Mouse (Mus musculus): ENCODE results near the gene Ctsc. TPM values are rescaled to one million over a fixed set of nuclear protein-coding genes. Genes with fewer than 3 reads are reported as not detected.

Ctsc gene
- polyA plus RNA-seq, 1 experiment from 2014 or later: 36.2 TPM

DNA sequence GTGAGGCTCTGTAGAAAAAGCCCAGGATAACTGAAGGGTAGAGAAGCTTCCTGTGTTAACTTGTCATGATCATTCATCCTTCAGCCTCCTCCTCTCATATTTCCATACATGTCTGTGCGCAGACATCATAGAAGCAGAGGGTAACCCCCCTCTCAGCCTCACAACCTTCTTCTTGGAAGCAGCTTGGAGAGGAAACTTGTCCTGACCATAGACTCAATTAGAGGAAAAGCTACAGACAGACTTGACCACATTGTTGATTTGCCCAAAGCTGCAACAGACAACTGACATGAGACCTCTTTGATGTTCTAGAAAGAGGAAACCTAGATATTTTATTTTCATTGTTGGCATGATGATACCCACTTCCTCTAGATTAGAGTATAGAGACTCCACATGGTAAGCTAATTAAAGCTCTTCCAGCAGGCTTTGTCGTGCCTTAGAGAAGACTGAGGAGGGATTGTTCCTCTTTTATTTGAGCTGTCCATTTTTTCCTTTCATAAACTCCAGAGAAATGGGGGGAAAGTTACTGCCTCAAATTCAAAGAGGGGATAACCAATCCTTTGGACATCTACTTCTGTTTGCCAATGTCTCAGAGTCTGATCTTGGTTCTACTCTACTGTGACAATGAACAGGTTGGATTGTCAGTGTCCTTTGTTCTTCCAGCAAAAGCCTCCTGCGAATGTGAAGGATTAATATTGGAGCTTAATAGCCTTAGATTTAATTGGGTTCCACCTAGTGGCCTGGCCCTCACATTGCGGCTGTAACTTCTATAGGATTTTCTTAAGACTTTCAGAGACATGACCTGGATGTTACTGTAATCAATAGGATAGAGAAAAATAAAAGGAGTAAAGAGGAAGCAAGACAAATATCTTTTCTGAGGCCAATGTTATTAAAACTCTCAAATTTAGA lies 79.2 kb downstream of the Ctsc start:
- no peak overlapping the region for H3K9ac ChIP-seq
- H3K27me3 ChIP-seq: no peaks in the 10 kb centered on the region
- H3K4me3 ChIP-seq (replicated peaks): no peak overlapping the region
- ATAC-seq (replicated peaks; ENCODE audit: low FRiP score): no peak
- H3K4me2 ChIP-seq: no peak overlapping the region
- WGBS: 44% methylated on average over 4 of the region's 4 CpGs
- no peaks in the 10 kb centered on the region for H3K4me1 ChIP-seq
- H3K27ac ChIP-seq: no peak overlapping the region
- no peaks in the 10 kb centered on the region for H3K36me3 ChIP-seq
- no peaks in the 10 kb centered on the region for H3K9me3 ChIP-seq (replicated peaks)

DNA sequence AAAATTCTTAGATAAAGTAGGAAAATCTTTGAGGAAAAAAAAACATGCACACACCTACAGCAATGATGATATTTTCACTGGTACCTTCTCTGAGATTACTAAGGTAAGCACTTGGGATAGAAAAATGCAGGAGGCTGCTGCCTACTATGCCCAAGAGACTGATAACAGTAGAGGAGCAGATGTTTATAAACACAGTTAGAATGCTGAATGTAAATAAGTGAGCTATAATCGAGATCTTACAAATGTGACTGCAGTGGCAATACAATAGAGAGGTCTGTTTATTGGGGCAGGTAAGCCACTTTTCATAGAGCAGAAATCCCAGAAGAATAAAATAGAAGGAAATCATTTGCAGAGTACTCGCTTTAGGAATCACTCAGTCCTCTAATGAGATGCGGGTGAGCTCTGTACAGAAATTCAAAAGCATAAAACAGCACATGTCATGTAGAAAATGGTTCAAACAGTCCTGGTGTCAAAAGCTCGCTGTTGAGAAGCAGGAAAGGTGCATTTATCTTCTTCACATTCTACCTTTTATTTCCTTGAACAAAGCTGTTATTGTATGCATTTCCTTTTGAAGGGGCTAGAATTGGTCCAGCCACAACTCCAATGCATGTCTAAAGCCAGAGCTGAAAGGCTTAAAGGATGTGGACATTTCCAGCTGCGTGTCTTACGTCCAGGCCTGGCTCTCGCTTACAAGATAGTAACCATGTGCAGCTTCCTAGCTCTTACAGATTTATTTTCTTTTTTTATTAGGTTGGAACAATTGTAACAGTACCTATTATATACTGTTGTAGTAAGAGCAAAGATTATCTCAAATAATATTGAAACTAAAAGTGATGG lies 80.4 kb downstream of the Ctsc start:
- no peak for ATAC-seq (replicated peaks; ENCODE audit: low FRiP score)
- no peaks in the 10 kb centered on the region for H3K36me3 ChIP-seq
- no peak overlapping the region for H3K4me3 ChIP-seq (replicated peaks)
- H3K27me3 ChIP-seq: no peaks in the 10 kb centered on the region
- no peak overlapping the region for H3K27ac ChIP-seq
- H3K4me1 ChIP-seq: no peaks in the 10 kb centered on the region
- no peaks in the 10 kb centered on the region for H3K9me3 ChIP-seq (replicated peaks)
- H3K4me2 ChIP-seq: no peak overlapping the region
- no peak overlapping the region for H3K9ac ChIP-seq
- 78% methylated on average over 7 of the region's 7 CpGs for WGBS

Other genes starting within 250 kb of the Ctsc start
- 3.6 and 3.8 TPM in 2 replicates for gene Rab38, start 152.2 kb downstream of the Ctsc start, polyA plus RNA-seq (2015; fragmentation: Nextera tagmentation; extraction: Ambion mirVana)

Measured in kidney, embryonic 15.5 days (tissue).